Mouse (Mus musculus): ENCODE results near the gene Prep. TPM values are rescaled to one million over a fixed set of nuclear protein-coding genes. Genes with fewer than 3 reads are reported as not detected.
"Not testable (repeated sequence)": the region's sequence is repeated elsewhere in the genome, so short reads cannot be mapped to it uniquely, and the experiment has no call there.

The Prep gene
- total RNA-seq, 2 experiments from 2014 or later: 15.5 to 16.5 TPM

- intact Hi-C loops (cut with DNase I): no loop called here
- no peak for DNase-seq (ENCODE audit: low spot score)
These were observed 7.5 kb downstream of the Prep start for GRCm38 (mm10) chr10:45074543-45074942.

GRCm38 (mm10) chr10:45075491-45076051 is 8.6 kb downstream of the Prep start:
- intact Hi-C loops (cut with DNase I): no loop called here
- DNase-seq (ENCODE audit: low spot score): no peak

- intact Hi-C loops (cut with DNase I): no loop called here
- DNase-seq (ENCODE audit: low spot score): no peak
These were observed 9.6 kb downstream of the Prep start for GRCm38 (mm10) chr10:45076585-45076984.

- intact Hi-C loops (cut with DNase I): no loop called here
- no peak for DNase-seq (ENCODE audit: low spot score)
These were observed 10.3 kb downstream of the Prep start for GRCm38 (mm10) chr10:45077353-45077752.

GRCm38 (mm10) chr10:45079756-45080155 is 12.8 kb downstream of the Prep start:
- intact Hi-C loops (cut with DNase I): no loop called here
- DNase-seq (ENCODE audit: low spot score): no peak

GRCm38 (mm10) chr10:45080490-45080889 is 13.5 kb downstream of the Prep start:
- intact Hi-C loops (cut with DNase I): no loop called here
- DNase-seq (ENCODE audit: low spot score): no peak

GRCm38 (mm10) chr10:45082730-45083129 is 15.7 kb downstream of the Prep start:
- intact Hi-C loops (cut with DNase I): no loop called here
- no peak for DNase-seq (ENCODE audit: low spot score)

- intact Hi-C loops (cut with DNase I); DNase-seq (ENCODE audit: low spot score): not testable (repeated sequence)
These were observed 17.0 kb downstream of the Prep start for GRCm38 (mm10) chr10:45084002-45084401.

- DNase-seq (ENCODE audit: low spot score): no peak
These were observed 17.5 kb downstream of the Prep start for GRCm38 (mm10) chr10:45084471-45084870.

GRCm38 (mm10) chr10:45085315-45085714 is 18.3 kb downstream of the Prep start:
- no peak for DNase-seq (ENCODE audit: low spot score)
- intact Hi-C loops (cut with DNase I): no loop called here

More at GRCm38 (mm10) chr10:45084471-45084870, 17.5 kb downstream of the Prep start:
- intact Hi-C loops (cut with DNase I): no loop called here

GRCm38 (mm10) chr10:45086637-45087036 is 19.6 kb downstream of the Prep start:
- DNase-seq (ENCODE audit: low spot score): no peak
- intact Hi-C loops (cut with DNase I): no loop called here

GRCm38 (mm10) chr10:45091462-45092079 is 24.6 kb downstream of the Prep start:
- intact Hi-C loops (cut with DNase I): no loop called here
- no peak for DNase-seq (ENCODE audit: low spot score)

- DNase-seq (ENCODE audit: low spot score): no peak
- intact Hi-C loops (cut with DNase I): no loop called here
These were observed 25.4 kb downstream of the Prep start for GRCm38 (mm10) chr10:45092080-45093056.

- intact Hi-C loops (cut with DNase I): loop anchor here (1.0 to 5.0 kb wide), 2 partner anchors 34 to 275 kb away; no protein-coding TSS in a partner anchor
- DNase-seq (ENCODE audit: low spot score): no peak
These were observed 31.7 kb downstream of the Prep start for GRCm38 (mm10) chr10:45098751-45099150.

- no peak for DNase-seq (ENCODE audit: low spot score)
- intact Hi-C loops (cut with DNase I): no loop called here
These were observed 33.5 kb downstream of the Prep start for GRCm38 (mm10) chr10:45100473-45100872.

GRCm38 (mm10) chr10:45103184-45103583 is 36.2 kb downstream of the Prep start:
- intact Hi-C loops (cut with DNase I): no loop called here
- no peak for DNase-seq (ENCODE audit: low spot score)

GRCm38 (mm10) chr10:45104098-45104497 is 37.1 kb downstream of the Prep start:
- DNase-seq (ENCODE audit: low spot score): peak; percentile 21
- intact Hi-C loops (cut with DNase I): no loop called here

- intact Hi-C loops (cut with DNase I): no loop called here
- no peak for DNase-seq (ENCODE audit: low spot score)
These were observed 37.6 kb downstream of the Prep start for GRCm38 (mm10) chr10:45104535-45105079.

- DNase-seq (ENCODE audit: low spot score): no peak
- intact Hi-C loops (cut with DNase I): no loop called here
These were observed 39.5 kb downstream of the Prep start for GRCm38 (mm10) chr10:45106541-45106940.

- DNase-seq (ENCODE audit: low spot score): no peak
- intact Hi-C loops (cut with DNase I): no loop called here
These were observed 40.3 kb downstream of the Prep start for GRCm38 (mm10) chr10:45107313-45107712.
